Mouse (Mus musculus): Measurements from ENCODE around the gene Lemd2. TPM values are rescaled to one million over a fixed set of nuclear protein-coding genes. Genes with fewer than 3 reads are reported as not detected.

The Lemd2 gene
- polyA plus RNA-seq, 1 experiment from 2014 or later: 9.6 TPM

DNA sequence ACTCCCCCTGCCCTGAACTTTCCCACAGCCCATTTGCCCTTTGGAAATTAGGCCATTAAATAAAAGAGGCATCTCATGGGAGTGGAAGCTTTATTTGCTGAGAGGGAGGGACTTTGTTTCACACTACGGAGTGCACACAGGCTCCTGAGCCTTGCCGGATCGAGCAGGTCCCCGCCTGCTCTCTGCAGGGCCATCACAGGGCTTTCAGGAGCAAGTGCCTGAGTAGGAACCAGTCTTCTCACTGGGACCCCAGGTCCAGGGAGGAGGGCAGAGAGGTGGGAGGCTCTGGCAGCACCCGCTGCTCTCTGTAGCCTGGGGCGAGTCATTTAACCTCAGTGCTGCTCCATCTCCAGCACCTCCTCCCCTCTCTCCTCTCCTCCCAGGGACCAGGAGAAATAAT lies 7.7 kb upstream of the Lemd2 start:
- H3K4me1 ChIP-seq (replicated peaks; ENCODE audit: control insufficient read depth, insufficient read depth): no peaks in the 10 kb centered on the region
- peak; percentile 53 for DNase-seq (ENCODE audit: low spot score)
- no peak overlapping the region for H3K4me3 ChIP-seq (ENCODE audit: low read depth, low read length)
- H3K36me3 ChIP-seq (ENCODE audit: control insufficient read depth, insufficient read depth, low read length): no peaks in the 10 kb centered on the region
- no peaks in the 10 kb centered on the region for H3K27me3 ChIP-seq (ENCODE audit: control insufficient read depth, insufficient read depth, low read length)
- no peak for TF ChIP-seq CTCF (IDR thresholded peaks at IDR 0.05; ENCODE audit: low read depth)
- TF ChIP-seq EP300 (optimal IDR thresholded peaks at IDR 0.05): no peak
- H3K9me3 ChIP-seq (ENCODE audit: control insufficient read depth, low read length): no peaks in the 10 kb centered on the region
- no peak overlapping the region for H3K9ac ChIP-seq (ENCODE audit: low read length)
- H3K27ac ChIP-seq (replicated peaks): no peak overlapping the region
- ATAC-seq (ENCODE audit: low FRiP score, low TSS enrichment): peak; percentile 65
- 48% methylated on average over 6 of the region's 6 CpGs for WGBS
- no peak overlapping the region for H3K4me2 ChIP-seq (replicated peaks; ENCODE audit: low read depth)

DNA sequence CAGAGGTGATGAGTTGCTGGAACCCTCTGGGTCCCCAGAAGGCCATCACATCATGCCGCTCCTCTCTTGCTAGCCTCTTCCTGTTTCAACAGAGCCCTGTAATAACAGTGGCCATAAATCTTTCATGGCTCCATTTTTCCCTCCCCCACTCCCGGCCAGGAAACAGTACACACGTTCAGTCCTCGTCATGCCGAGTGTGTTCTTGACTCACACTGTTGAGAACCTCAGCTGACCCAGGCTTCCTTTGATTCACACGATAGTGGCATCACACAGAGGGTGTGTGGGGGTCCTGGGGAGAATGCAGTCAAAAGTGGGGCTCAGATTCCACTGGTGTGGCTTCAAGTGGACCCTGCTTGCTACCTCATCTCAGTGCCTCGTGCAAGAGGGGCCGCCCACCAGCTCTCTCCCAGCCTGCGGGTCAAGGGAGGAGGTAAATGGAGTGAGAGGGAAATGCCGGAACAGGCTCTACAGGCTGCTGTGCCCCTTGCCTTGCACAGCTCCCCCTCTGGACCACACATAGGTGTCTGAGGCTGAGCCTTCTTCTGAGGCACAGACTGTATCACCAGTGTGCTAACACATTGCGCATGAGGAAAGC lies 2.9 kb upstream of the Lemd2 start:
- H3K9ac ChIP-seq (ENCODE audit: low read length): no peak overlapping the region
- H3K27me3 ChIP-seq (ENCODE audit: control insufficient read depth, insufficient read depth, low read length): no peaks in the 10 kb centered on the region
- no peaks in the 10 kb centered on the region for H3K4me1 ChIP-seq (replicated peaks; ENCODE audit: control insufficient read depth, insufficient read depth)
- H3K4me3 ChIP-seq (ENCODE audit: low read depth, low read length): no peak overlapping the region
- H3K27ac ChIP-seq (replicated peaks): no peak overlapping the region
- H3K4me2 ChIP-seq (replicated peaks; ENCODE audit: low read depth): no peak overlapping the region
- no peak for DNase-seq (ENCODE audit: low spot score)
- TF ChIP-seq CTCF (IDR thresholded peaks at IDR 0.05; ENCODE audit: low read depth): no peak
- TF ChIP-seq EP300 (optimal IDR thresholded peaks at IDR 0.05): no peak
- no peaks in the 10 kb centered on the region for H3K36me3 ChIP-seq (ENCODE audit: control insufficient read depth, insufficient read depth, low read length)
- ATAC-seq (ENCODE audit: low FRiP score, low TSS enrichment): no peak
- WGBS: 28% methylated on average over 11 of the region's 11 CpGs
- no peaks in the 10 kb centered on the region for H3K9me3 ChIP-seq (ENCODE audit: control insufficient read depth, low read length)

DNA sequence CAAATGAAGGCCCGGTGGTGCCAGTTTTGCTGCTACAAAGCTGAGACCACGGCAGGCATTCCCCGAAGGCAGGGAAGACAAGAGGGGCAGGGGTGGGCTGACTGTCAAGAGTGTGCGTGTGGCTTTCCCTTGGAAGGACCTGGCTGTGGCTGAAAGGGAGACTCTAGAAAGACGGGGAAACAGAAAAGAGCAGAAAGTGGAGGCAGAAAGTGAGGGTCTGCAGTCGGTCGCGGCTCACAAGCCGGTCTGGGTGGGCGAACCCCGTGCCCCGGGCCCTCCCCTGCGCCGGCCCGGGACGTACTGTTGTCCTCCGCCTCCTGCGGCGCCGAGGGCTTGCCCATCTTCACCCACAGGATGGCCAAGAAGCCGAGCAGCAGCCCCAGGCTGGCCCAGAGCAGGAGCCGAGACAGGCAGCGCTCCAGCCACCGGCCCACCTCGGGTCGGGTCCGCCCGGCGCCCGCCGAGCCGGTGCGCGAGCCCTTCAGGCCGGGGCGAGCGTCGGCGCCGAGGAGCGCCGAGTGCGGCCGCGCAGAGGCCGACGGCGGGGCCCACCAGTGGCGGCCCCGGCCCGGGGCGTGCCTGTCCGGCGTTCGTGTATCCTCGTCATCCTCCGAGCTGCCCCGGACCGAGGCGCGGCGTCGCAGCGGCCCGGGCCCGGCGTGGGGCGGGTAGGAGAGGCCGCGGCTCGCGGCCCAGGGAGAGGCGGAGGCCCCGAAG lies 753 bp downstream of the Lemd2 start:
- peak; percentile 71 for ATAC-seq (ENCODE audit: low FRiP score, low TSS enrichment)
- no peaks in the 10 kb centered on the region for H3K9me3 ChIP-seq (ENCODE audit: control insufficient read depth, low read length)

DNA sequence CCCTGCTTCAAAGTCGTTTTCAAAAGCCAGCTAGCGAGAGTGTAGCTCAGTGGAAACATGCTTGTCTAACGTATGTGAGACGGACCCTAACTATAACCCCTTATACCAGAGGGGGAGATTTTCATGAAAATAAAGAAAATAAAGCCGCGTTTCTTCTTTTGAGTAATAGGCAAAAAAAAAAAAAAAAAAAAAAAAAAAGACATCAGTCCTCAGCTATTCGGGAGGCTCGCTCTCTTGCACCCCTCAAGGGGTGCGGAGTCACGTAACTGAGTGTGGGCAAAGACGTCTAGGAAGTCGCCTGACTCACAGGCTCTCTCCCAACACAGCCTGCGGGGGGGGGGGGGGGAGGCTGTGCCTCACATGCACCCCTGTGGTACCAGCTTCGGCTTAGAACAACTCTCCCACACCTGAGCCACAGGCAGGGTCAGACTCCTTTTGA lies 1.3 kb downstream of the Lemd2 start:
- H3K27me3 ChIP-seq (ENCODE audit: control insufficient read depth, insufficient read depth, low read length): no peaks in the 10 kb centered on the region
- H3K27ac ChIP-seq (replicated peaks): peak overlapping the region; percentile 98
- no peaks in the 10 kb centered on the region for H3K4me1 ChIP-seq (replicated peaks; ENCODE audit: control insufficient read depth, insufficient read depth)
- H3K9ac ChIP-seq (ENCODE audit: low read length): peak overlapping the region; percentile 95
- peak overlapping the region; percentile 86 for H3K4me3 ChIP-seq (ENCODE audit: low read depth, low read length)
- H3K4me2 ChIP-seq (replicated peaks; ENCODE audit: low read depth): peak overlapping the region; percentile 91
- DNase-seq (ENCODE audit: low spot score) (peak; percentile 58), ATAC-seq (ENCODE audit: low FRiP score, low TSS enrichment) (no peak)
- WGBS: 32% methylated on average over 14 of the region's 14 CpGs
- TF ChIP-seq CTCF (IDR thresholded peaks at IDR 0.05; ENCODE audit: low read depth) (no peak), EP300 (optimal IDR thresholded peaks at IDR 0.05) (no peak)
- H3K9me3 ChIP-seq (ENCODE audit: control insufficient read depth, low read length): no peaks in the 10 kb centered on the region
- H3K36me3 ChIP-seq (ENCODE audit: control insufficient read depth, insufficient read depth, low read length): peaks cover 21% of the 10 kb centered on the region

More for the DNA sequence above, 753 bp downstream of the Lemd2 start:
- Histone ChIP-seq H3K4me2 (replicated peaks; ENCODE audit: low read depth) (peak overlapping the region; percentile 91), H3K27ac (replicated peaks) (peak overlapping the region; percentile 98), H3K36me3 (ENCODE audit: control insufficient read depth, insufficient read depth, low read length) (peaks cover 21% of the 10 kb centered on the region), H3K4me3 (ENCODE audit: low read depth, low read length) (peak overlapping the region; percentile 86), H3K27me3 (ENCODE audit: control insufficient read depth, insufficient read depth, low read length) (no peaks in the 10 kb centered on the region), H3K9ac (ENCODE audit: low read length) (peak overlapping the region; percentile 95), H3K4me1 (replicated peaks; ENCODE audit: control insufficient read depth, insufficient read depth) (no peaks in the 10 kb centered on the region)
- TF ChIP-seq EP300 (optimal IDR thresholded peaks at IDR 0.05) (no peak), CTCF (IDR thresholded peaks at IDR 0.05; ENCODE audit: low read depth) (no peak)
- WGBS: 0% methylated on average over 44 of the region's 74 CpGs
- DNase-seq (ENCODE audit: low spot score): peak; percentile 60

DNA sequence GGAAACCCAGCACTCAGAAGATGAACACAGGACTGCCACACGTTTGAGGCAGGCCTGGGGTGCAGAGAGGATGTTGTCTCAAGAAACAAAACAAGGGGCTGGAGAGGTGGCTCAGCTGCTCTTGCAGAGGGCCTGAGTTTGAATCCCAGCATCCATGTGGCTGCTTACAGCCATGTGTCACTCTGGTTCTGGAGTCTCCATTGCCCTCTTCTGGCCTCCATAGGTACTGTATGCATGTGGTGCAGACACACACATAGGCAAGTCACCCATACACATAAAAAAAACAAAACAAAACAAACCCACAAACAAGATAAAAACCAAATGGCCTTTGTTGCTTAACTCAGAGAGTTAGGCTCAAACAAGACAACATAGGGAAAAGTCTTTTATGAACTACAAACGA lies 2.3 kb downstream of the Lemd2 start:
- 84% methylated on average over 2 of the region's 2 CpGs for WGBS
- H3K4me3 ChIP-seq (ENCODE audit: low read depth, low read length): no peak overlapping the region
- DNase-seq (ENCODE audit: low spot score) (no peak), ATAC-seq (ENCODE audit: low FRiP score, low TSS enrichment) (no peak)
- H3K27me3 ChIP-seq (ENCODE audit: control insufficient read depth, insufficient read depth, low read length): no peaks in the 10 kb centered on the region
- H3K4me2 ChIP-seq (replicated peaks; ENCODE audit: low read depth): no peak overlapping the region
- no peak overlapping the region for H3K9ac ChIP-seq (ENCODE audit: low read length)
- TF ChIP-seq EP300 (optimal IDR thresholded peaks at IDR 0.05): no peak
- TF ChIP-seq CTCF (IDR thresholded peaks at IDR 0.05; ENCODE audit: low read depth): peak; percentile 64
- H3K27ac ChIP-seq (replicated peaks): no peak overlapping the region
- no peaks in the 10 kb centered on the region for H3K4me1 ChIP-seq (replicated peaks; ENCODE audit: control insufficient read depth, insufficient read depth)
- no peaks in the 10 kb centered on the region for H3K9me3 ChIP-seq (ENCODE audit: control insufficient read depth, low read length)
- peaks cover 21% of the 10 kb centered on the region for H3K36me3 ChIP-seq (ENCODE audit: control insufficient read depth, insufficient read depth, low read length)

DNA sequence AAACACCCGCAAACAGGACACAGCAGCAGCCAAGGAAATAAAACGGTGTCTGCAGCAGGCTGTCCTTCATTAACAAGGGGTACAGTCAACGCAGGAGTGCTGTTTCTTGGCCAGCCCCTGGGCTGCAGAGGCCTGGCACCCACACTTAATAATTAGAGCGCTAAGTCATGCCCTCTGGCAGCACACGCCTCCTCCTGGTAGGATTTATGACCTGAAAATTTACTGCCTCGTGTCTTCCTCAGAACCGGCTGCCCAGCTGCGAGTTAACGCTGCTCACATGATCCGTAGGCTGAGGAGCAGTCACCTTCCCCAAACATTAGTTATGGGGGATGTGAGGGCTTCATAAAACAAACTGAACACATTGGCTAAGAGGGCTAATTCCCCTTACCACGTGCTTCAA lies 3.5 kb downstream of the Lemd2 start:
- 59% methylated on average over 11 of the region's 11 CpGs for WGBS
- Histone ChIP-seq H3K9ac (ENCODE audit: low read length) (no peak overlapping the region), H3K27me3 (ENCODE audit: control insufficient read depth, insufficient read depth, low read length) (no peaks in the 10 kb centered on the region), H3K9me3 (ENCODE audit: control insufficient read depth, low read length) (no peaks in the 10 kb centered on the region), H3K27ac (replicated peaks) (no peak overlapping the region), H3K4me3 (ENCODE audit: low read depth, low read length) (no peak overlapping the region), H3K4me2 (replicated peaks; ENCODE audit: low read depth) (no peak overlapping the region), H3K36me3 (ENCODE audit: control insufficient read depth, insufficient read depth, low read length) (peaks cover 21% of the 10 kb centered on the region), H3K4me1 (replicated peaks; ENCODE audit: control insufficient read depth, insufficient read depth) (no peaks in the 10 kb centered on the region)
- DNase-seq (ENCODE audit: low spot score) (no peak), ATAC-seq (ENCODE audit: low FRiP score, low TSS enrichment) (no peak)
- TF ChIP-seq EP300 (optimal IDR thresholded peaks at IDR 0.05) (no peak), CTCF (IDR thresholded peaks at IDR 0.05; ENCODE audit: low read depth) (peak; percentile 34; the same call in 1 of the 2 replicates)
